13 mouse cellular contexts compared by ENCODE assay signal in the genomic region with DNA sequence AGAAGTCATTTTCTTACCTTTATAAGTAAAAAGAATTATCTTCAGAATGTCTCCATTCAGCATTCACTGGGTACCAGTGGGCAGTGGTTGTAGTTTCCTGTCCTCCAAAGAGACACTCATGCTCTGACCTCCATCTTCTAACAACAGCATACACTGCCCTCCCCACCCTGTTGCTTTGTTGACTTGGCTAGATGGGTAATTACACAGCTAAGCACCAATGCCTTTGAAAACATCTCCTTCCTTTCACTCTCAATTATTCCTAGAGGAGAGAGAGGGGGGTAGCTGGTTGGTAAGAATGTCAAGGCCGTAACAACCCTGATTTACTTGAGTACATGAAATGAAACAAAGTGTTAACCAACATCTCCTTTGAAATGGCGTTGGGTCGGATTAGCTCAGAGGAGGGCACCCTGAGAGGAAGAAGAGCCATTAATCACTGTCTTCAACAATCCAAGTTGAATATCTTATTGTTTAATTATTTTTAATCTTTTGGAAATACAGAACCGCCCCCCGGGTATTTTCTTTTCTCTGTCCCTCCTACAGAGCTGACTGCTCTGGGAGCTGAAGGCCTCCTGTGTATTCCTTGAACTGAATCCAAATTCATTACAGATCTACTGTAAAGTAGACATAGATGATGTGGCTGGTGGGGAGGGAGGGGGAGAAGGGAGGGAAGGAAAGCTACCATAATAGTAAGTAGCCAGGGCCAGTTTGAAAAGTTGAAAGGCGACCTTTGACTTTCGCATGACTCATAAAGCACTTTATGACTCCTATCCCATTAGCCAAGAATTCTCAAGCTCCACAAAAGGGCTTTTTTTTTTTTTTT.
DNase-seq lines count a peak whose midpoint lies in the region; ATAC-seq lines count a peak whose summit lies in the region.
"Had no signal": no experiment of that assay in that cellular context is flagged by ENCODE, and none has a peak within 500 bp of the region (broad histone marks: within the 10 kb centered on the region; RNA-seq: fewer than 3 reads in every experiment).

No protein-coding gene starts in this region.

- H3K4me3 ChIP-seq in embryonic facial prominence, embryonic 14.5 days (ENCODE audit: low read depth, low read length) = no peak overlapping the region
- H3K4me3 ChIP-seq in embryonic facial prominence, embryonic 10.5 days = no peak overlapping the region
- H3K4me3 ChIP-seq: megakaryocyte, embryonic 14.5 days had no signal

- no peak for ATAC-seq in embryonic facial prominence, embryonic 14.5 days (ENCODE audit: low read depth)
- no peak for ATAC-seq in inflammation-experienced regulatory T-cells, adult 6 months
- ATAC-seq: hindbrain, postnatal 0 days had no signal

- no peak overlapping the region for H3K27ac ChIP-seq in embryonic facial prominence, embryonic 14.5 days (replicated peaks; ENCODE audit: low read depth, low read length)
- no peak overlapping the region for H3K27ac ChIP-seq in embryonic facial prominence, embryonic 10.5 days (replicated peaks)
- H3K27ac ChIP-seq: hindbrain, postnatal 0 days had no signal

- DNase-seq in embryonic facial prominence, embryonic 14.5 days (ENCODE audit: low spot score) = peak; percentile 52
- DNase-seq in embryonic facial prominence, embryonic 10.5 days (ENCODE audit: low spot score) = no peak
- DNase-seq in Muller cell, postnatal 12 days (ENCODE audit: inconsistent ontology term) = peak; percentile 56
- peak; percentile 19 for DNase-seq in embryo, embryonic 11.5 days (ENCODE audit: low read depth, low spot score)
- peak; percentile 48 for DNase-seq in kidney, postnatal 10 days
- DNase-seq in thymus, postnatal 36 days = no peak
- DNase-seq in layer of hippocampus, adult 9-10 months (ENCODE audit: low spot score) = no peak
- DNase-seq: cerebellum, adult 9-11 months; gastrocnemius, postnatal 10 days; layer of hippocampus, postnatal 36 days had no signal

- no peaks in the 10 kb centered on the region for H3K9me3 ChIP-seq in embryonic facial prominence, embryonic 14.5 days (ENCODE audit: control insufficient read depth, low read length)
- H3K9me3 ChIP-seq in embryonic facial prominence, embryonic 10.5 days = no peaks in the 10 kb centered on the region
- H3K9me3 ChIP-seq: megakaryocyte, embryonic 14.5 days had no signal

- no peak overlapping the region for H3K4me2 ChIP-seq in embryonic facial prominence, embryonic 14.5 days (ENCODE audit: low read depth, low read length)

- H3K4me1 ChIP-seq in embryonic facial prominence, embryonic 14.5 days (ENCODE audit: control insufficient read depth, insufficient read depth, low read length) = no peaks in the 10 kb centered on the region
- H3K4me1 ChIP-seq in embryonic facial prominence, embryonic 10.5 days = no peaks in the 10 kb centered on the region

- no peaks in the 10 kb centered on the region for H3K36me3 ChIP-seq in embryonic facial prominence, embryonic 14.5 days (ENCODE audit: control insufficient read depth, insufficient read depth, low read length)
- no peaks in the 10 kb centered on the region for H3K36me3 ChIP-seq in embryonic facial prominence, embryonic 10.5 days (replicated peaks)

- H3K27me3 ChIP-seq in embryonic facial prominence, embryonic 14.5 days (replicated peaks; ENCODE audit: control insufficient read depth, insufficient read depth, low read length) = no peaks in the 10 kb centered on the region
- no peaks in the 10 kb centered on the region for H3K27me3 ChIP-seq in embryonic facial prominence, embryonic 10.5 days (replicated peaks; ENCODE audit: low read depth, poor library complexity, severe bottlenecking)

- H3K9ac ChIP-seq in embryonic facial prominence, embryonic 14.5 days (ENCODE audit: low read depth, low read length) = no peak overlapping the region

- 70% methylated on average over 7 of the region's 7 CpGs for WGBS in embryonic facial prominence, embryonic 14.5 days
- 79% methylated on average over 7 of the region's 7 CpGs for WGBS in embryonic facial prominence, embryonic 10.5 days

Comparison
In these comparisons a context has a peak if more than half of its experiments do, and no peak if none do; other contexts are left out.
1. DNase-seq: peak in embryonic facial prominence, embryonic 14.5 days (single experiment), Muller cell, postnatal 12 days (single experiment), embryo, embryonic 11.5 days (single experiment) and kidney, postnatal 10 days (single experiment); none in embryonic facial prominence, embryonic 10.5 days (single experiment), thymus, postnatal 36 days (0 of 2) and layer of hippocampus, adult 9-10 months (single experiment).